In the genomic region with DNA sequence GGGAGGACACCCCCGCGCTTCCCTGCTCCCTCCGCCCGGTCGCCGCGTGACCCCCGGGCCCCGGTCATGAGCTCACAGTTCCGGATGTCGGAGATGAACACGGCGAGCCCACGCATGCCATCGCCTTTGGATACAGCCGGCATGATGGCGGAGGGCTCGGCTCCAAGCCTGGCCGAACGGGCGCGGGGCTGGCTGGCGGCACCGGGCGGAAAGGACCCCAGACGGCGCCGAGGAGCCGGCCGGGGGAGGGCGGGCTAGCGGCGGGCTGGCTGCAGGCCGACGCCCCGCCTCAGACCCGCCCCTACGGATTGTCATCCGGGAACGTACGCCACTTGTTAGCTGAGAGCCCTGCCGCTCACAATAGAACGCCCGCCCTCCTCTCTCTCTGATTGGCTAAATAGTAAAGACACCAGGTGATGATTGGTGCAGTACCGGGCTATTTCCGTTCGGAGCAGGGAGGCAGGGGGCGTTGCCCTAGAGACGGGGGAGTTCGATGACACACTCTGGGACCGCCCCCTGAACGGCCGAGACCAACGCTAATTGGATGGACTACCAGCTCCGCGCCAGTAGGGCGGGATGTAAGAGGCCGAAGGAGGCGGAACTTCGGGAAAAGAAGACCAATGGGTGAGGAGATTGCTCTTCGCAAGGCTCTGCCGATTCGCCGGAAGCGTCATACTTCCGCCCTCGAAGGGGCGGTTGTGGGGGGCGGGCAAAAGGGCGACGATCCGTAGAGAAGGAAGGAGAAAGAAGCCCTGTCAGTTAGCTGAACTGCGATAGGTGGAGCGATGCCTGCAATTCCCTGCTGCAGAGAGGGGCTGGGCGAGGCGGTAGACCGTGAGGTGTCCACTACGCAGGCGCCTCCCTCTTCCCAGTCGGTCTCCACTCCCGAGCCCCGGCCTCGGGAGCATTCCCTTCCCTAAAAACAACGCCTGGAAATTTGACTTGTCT, we compare ENCODE assay signal across 7 mouse cellular contexts. TPM values are rescaled to one million over a fixed set of nuclear protein-coding genes. Genes with fewer than 3 reads are reported as not detected.
DNase-seq lines count a peak whose midpoint lies in the region; ATAC-seq lines count a peak whose summit lies in the region.

A gene (minus strand): TSS at position 293 of the 948 bp plus-strand sequence.

- H3K4me3 ChIP-seq in embryonic facial prominence, embryonic 11.5 days (ENCODE audit: low read depth, low read length): peak within 1 kb of the TSS; percentile 97
- peak within 1 kb of the TSS; percentile 97 for H3K4me3 ChIP-seq in limb, embryonic 10.5 days
- H3K4me3 ChIP-seq in midbrain, embryonic 13.5 days (replicated peaks): peak within 1 kb of the TSS; percentile 86

- DNase-seq in adrenal gland, postnatal 14 days: peak; percentile 100
- peak; percentile 100 for DNase-seq in embryonic facial prominence, embryonic 11.5 days (ENCODE audit: low spot score)
- peak; percentile 100 for DNase-seq in kidney, adult 11 months
- peak; percentile 96 for DNase-seq in limb, embryonic 10.5 days (ENCODE audit: low spot score)
- DNase-seq in spleen, adult 12 weeks (ENCODE audit: low spot score): peak; percentile 99

- no peaks in the 10 kb centered on the region for H3K4me1 ChIP-seq in embryonic facial prominence, embryonic 11.5 days (ENCODE audit: control insufficient read depth, insufficient read depth, low read length)
- peaks cover 19% of the 10 kb centered on the region for H3K4me1 ChIP-seq in limb, embryonic 10.5 days
- H3K4me1 ChIP-seq in midbrain, embryonic 13.5 days (replicated peaks): peaks cover 23% of the 10 kb centered on the region

- under 1% methylated on average over 84 of the region's 84 CpGs for WGBS in embryonic facial prominence, embryonic 11.5 days
- WGBS in limb, embryonic 10.5 days: under 1% methylated on average over 84 of the region's 84 CpGs
- WGBS in midbrain, embryonic 13.5 days: under 1% methylated on average over 84 of the region's 84 CpGs

- H3K27me3 ChIP-seq in embryonic facial prominence, embryonic 11.5 days (ENCODE audit: control insufficient read depth, insufficient read depth, low read length): no peaks in the 10 kb centered on the region
- no peaks in the 10 kb centered on the region for H3K27me3 ChIP-seq in limb, embryonic 10.5 days (ENCODE audit: low read depth, poor library complexity, severe bottlenecking)
- no peaks in the 10 kb centered on the region for H3K27me3 ChIP-seq in midbrain, embryonic 13.5 days

- H3K27ac ChIP-seq in embryonic facial prominence, embryonic 11.5 days (replicated peaks; ENCODE audit: low read depth, low read length): peak within 1 kb of the TSS; percentile 63
- H3K27ac ChIP-seq in limb, embryonic 10.5 days: peak within 1 kb of the TSS; percentile 89
- H3K27ac ChIP-seq in midbrain, embryonic 13.5 days: peak within 1 kb of the TSS; percentile 94

- H3K36me3 ChIP-seq in embryonic facial prominence, embryonic 11.5 days (replicated peaks; ENCODE audit: control insufficient read depth, insufficient read depth, low read depth, low read length): no peaks in the 10 kb centered on the region; the same call in 1 of the 2 replicates
- peaks cover 22% of the 10 kb centered on the region for H3K36me3 ChIP-seq in limb, embryonic 10.5 days
- H3K36me3 ChIP-seq in midbrain, embryonic 13.5 days: peaks cover 17% of the 10 kb centered on the region

- peak within 1 kb of the TSS; percentile 89 for H3K9ac ChIP-seq in embryonic facial prominence, embryonic 11.5 days (replicated peaks; ENCODE audit: low read length)
- peak within 1 kb of the TSS; percentile 95 for H3K9ac ChIP-seq in midbrain, embryonic 13.5 days (replicated peaks)

- H3K4me2 ChIP-seq in embryonic facial prominence, embryonic 11.5 days (ENCODE audit: low read depth, low read length): peak within 1 kb of the TSS; percentile 66
- peak within 1 kb of the TSS; percentile 83 for H3K4me2 ChIP-seq in midbrain, embryonic 13.5 days (replicated peaks)

- ATAC-seq in embryonic facial prominence, embryonic 11.5 days (replicated peaks; ENCODE audit: insufficient number of reproducible peaks, low FRiP score, low TSS enrichment, low read depth): peak; percentile 99
- ATAC-seq in granulocyte monocyte progenitor cell, adult 5-6 weeks (replicated peaks; ENCODE audit: poor library complexity, severe bottlenecking): peak; percentile 91
- peak; percentile 99 for ATAC-seq in midbrain, embryonic 13.5 days

- H3K9me3 ChIP-seq in embryonic facial prominence, embryonic 11.5 days (replicated peaks; ENCODE audit: control insufficient read depth, low read length): no peaks in the 10 kb centered on the region
- H3K9me3 ChIP-seq in limb, embryonic 10.5 days (replicated peaks): no peaks in the 10 kb centered on the region
- no peaks in the 10 kb centered on the region for H3K9me3 ChIP-seq in midbrain, embryonic 13.5 days

RNA-seq across cellular contexts. Expression of the gene that starts here (rescaled TPM):
- total RNA-seq in adrenal gland, postnatal 14 days (2021): 81.2 and 83.2 TPM in 2 replicates
- polyA plus RNA-seq in embryonic facial prominence, embryonic 11.5 days (2014; fragmentation: Nextera tagmentation; extraction: Ambion mirVana): 70.1 and 70.3 TPM in 2 replicates
- total RNA-seq in granulocyte monocyte progenitor cell, adult 5-6 weeks (2014; fragmentation: Nextera tagmentation): 40.8 and 84.2 TPM in 2 replicates
- 28.6 and 30.1 TPM in 2 replicates for total RNA-seq in granulocyte monocyte progenitor cell, adult 5-6 weeks (2017)
- polyA plus RNA-seq in limb, embryonic 10.5 days (2016; fragmentation: Nextera tagmentation; extraction: Ambion mirVana): 78.7 and 85.3 TPM in 2 replicates
- polyA plus RNA-seq in midbrain, embryonic 13.5 days (2015; fragmentation: Nextera tagmentation; extraction: Ambion mirVana): 98.1 and 98.6 TPM in 2 replicates

Comparison
In these comparisons a context has a peak if more than half of its experiments do, and no peak if none do; other contexts are left out.
1. Peak in every context shown above with its lines: DNase-seq, ATAC-seq, H3K4me3 ChIP-seq and H3K27ac ChIP-seq.